Mouse (Mus musculus): ENCODE measurements around the gene Flnb. TPM values are rescaled to one million over a fixed set of nuclear protein-coding genes. Genes with fewer than 3 reads are reported as not detected.

Gene Flnb
- polyA plus RNA-seq, 1 experiment from 2014 or later = 7.2 TPM

- H3K4me1 ChIP-seq (replicated peaks; ENCODE audit: control insufficient read depth, insufficient read depth, low read length) = no peaks in the 10 kb centered on the region
- H3K27me3 ChIP-seq (replicated peaks; ENCODE audit: control insufficient read depth, insufficient read depth, low read length) = no peaks in the 10 kb centered on the region
- H3K4me3 ChIP-seq (ENCODE audit: low read depth, low read length) = no peak overlapping the region
- ATAC-seq = no peak
- H3K4me2 ChIP-seq (replicated peaks; ENCODE audit: low read depth) = no peak overlapping the region
- no peaks in the 10 kb centered on the region for H3K9me3 ChIP-seq (ENCODE audit: control insufficient read depth)
- WGBS = 85% methylated on average over 2 of the region's 2 CpGs
- H3K9ac ChIP-seq (ENCODE audit: low read depth, low read length) = no peak overlapping the region
- H3K36me3 ChIP-seq (ENCODE audit: control insufficient read depth, insufficient read depth) = peaks cover 39% of the 10 kb centered on the region
- TF ChIP-seq CTCF (IDR thresholded peaks at IDR 0.05; ENCODE audit: low read depth) = no peak
- H3K27ac ChIP-seq (ENCODE audit: low read depth, low read length) = no peak overlapping the region
Observed at GRCm38 (mm10) chr14:7873552-7873951, 55.8 kb downstream of the Flnb start.

- Histone ChIP-seq H3K9ac (ENCODE audit: low read depth, low read length) (no peak overlapping the region), H3K4me2 (replicated peaks; ENCODE audit: low read depth) (no peak overlapping the region), H3K27ac (ENCODE audit: low read depth, low read length) (no peak overlapping the region), H3K4me3 (ENCODE audit: low read depth, low read length) (no peak overlapping the region), H3K4me1 (replicated peaks; ENCODE audit: control insufficient read depth, insufficient read depth, low read length) (no peaks in the 10 kb centered on the region), H3K27me3 (replicated peaks; ENCODE audit: control insufficient read depth, insufficient read depth, low read length) (no peaks in the 10 kb centered on the region), H3K9me3 (ENCODE audit: control insufficient read depth) (no peaks in the 10 kb centered on the region), H3K36me3 (ENCODE audit: control insufficient read depth, insufficient read depth) (peaks cover 30% of the 10 kb centered on the region)
- ATAC-seq = no peak
- no peak for TF ChIP-seq CTCF (IDR thresholded peaks at IDR 0.05; ENCODE audit: low read depth)
- 78% methylated on average over 4 of the region's 4 CpGs for WGBS
Observed at GRCm38 (mm10) chr14:7874495-7874894, 56.7 kb downstream of the Flnb start.

- Histone ChIP-seq H3K36me3 (ENCODE audit: control insufficient read depth, insufficient read depth) (peaks cover 44% of the 10 kb centered on the region), H3K4me3 (ENCODE audit: low read depth, low read length) (no peak overlapping the region), H3K4me1 (replicated peaks; ENCODE audit: control insufficient read depth, insufficient read depth, low read length) (no peaks in the 10 kb centered on the region), H3K4me2 (replicated peaks; ENCODE audit: low read depth) (no peak overlapping the region), H3K27ac (ENCODE audit: low read depth, low read length) (no peak overlapping the region), H3K9ac (ENCODE audit: low read depth, low read length) (no peak overlapping the region), H3K27me3 (replicated peaks; ENCODE audit: control insufficient read depth, insufficient read depth, low read length) (no peaks in the 10 kb centered on the region), H3K9me3 (ENCODE audit: control insufficient read depth) (no peaks in the 10 kb centered on the region)
- ATAC-seq = no peak
- no peak for TF ChIP-seq CTCF (IDR thresholded peaks at IDR 0.05; ENCODE audit: low read depth)
- WGBS = 68% methylated on average over 2 of the region's 2 CpGs
Observed at GRCm38 (mm10) chr14:7877957-7878356, 60.2 kb downstream of the Flnb start.

GRCm38 (mm10) chr14:7880389-7880788 is 62.6 kb downstream of the Flnb start:
- peaks cover 55% of the 10 kb centered on the region for H3K36me3 ChIP-seq (ENCODE audit: control insufficient read depth, insufficient read depth)
- H3K9ac ChIP-seq (ENCODE audit: low read depth, low read length) = no peak overlapping the region
- no peaks in the 10 kb centered on the region for H3K27me3 ChIP-seq (replicated peaks; ENCODE audit: control insufficient read depth, insufficient read depth, low read length)
- H3K4me2 ChIP-seq (replicated peaks; ENCODE audit: low read depth) = no peak overlapping the region
- no peak overlapping the region for H3K27ac ChIP-seq (ENCODE audit: low read depth, low read length)
- no peak for TF ChIP-seq CTCF (IDR thresholded peaks at IDR 0.05; ENCODE audit: low read depth)
- no peak for ATAC-seq
- H3K9me3 ChIP-seq (ENCODE audit: control insufficient read depth) = no peaks in the 10 kb centered on the region
- WGBS = 84% methylated on average over 6 of the region's 6 CpGs
- H3K4me3 ChIP-seq (ENCODE audit: low read depth, low read length) = no peak overlapping the region
- no peaks in the 10 kb centered on the region for H3K4me1 ChIP-seq (replicated peaks; ENCODE audit: control insufficient read depth, insufficient read depth, low read length)

- no peaks in the 10 kb centered on the region for H3K9me3 ChIP-seq (ENCODE audit: control insufficient read depth)
- no peak for TF ChIP-seq CTCF (IDR thresholded peaks at IDR 0.05; ENCODE audit: low read depth)
- H3K4me2 ChIP-seq (replicated peaks; ENCODE audit: low read depth) = no peak overlapping the region
- ATAC-seq = no peak
- H3K9ac ChIP-seq (ENCODE audit: low read depth, low read length) = no peak overlapping the region
- H3K4me3 ChIP-seq (ENCODE audit: low read depth, low read length) = no peak overlapping the region
- H3K27me3 ChIP-seq (replicated peaks; ENCODE audit: control insufficient read depth, insufficient read depth, low read length) = no peaks in the 10 kb centered on the region
- 93% methylated on average over 11 of the region's 11 CpGs for WGBS
- no peak overlapping the region for H3K27ac ChIP-seq (ENCODE audit: low read depth, low read length)
- no peaks in the 10 kb centered on the region for H3K4me1 ChIP-seq (replicated peaks; ENCODE audit: control insufficient read depth, insufficient read depth, low read length)
- peaks cover 55% of the 10 kb centered on the region for H3K36me3 ChIP-seq (ENCODE audit: control insufficient read depth, insufficient read depth)
Observed at GRCm38 (mm10) chr14:7881533-7881932, 63.8 kb downstream of the Flnb start.

GRCm38 (mm10) chr14:7882050-7882449 is 64.3 kb downstream of the Flnb start:
- no peak overlapping the region for H3K4me2 ChIP-seq (replicated peaks; ENCODE audit: low read depth)
- no peaks in the 10 kb centered on the region for H3K27me3 ChIP-seq (replicated peaks; ENCODE audit: control insufficient read depth, insufficient read depth, low read length)
- no peak overlapping the region for H3K27ac ChIP-seq (ENCODE audit: low read depth, low read length)
- 87% methylated on average over 8 of the region's 8 CpGs for WGBS
- no peak overlapping the region for H3K4me3 ChIP-seq (ENCODE audit: low read depth, low read length)
- H3K36me3 ChIP-seq (ENCODE audit: control insufficient read depth, insufficient read depth) = peaks cover 58% of the 10 kb centered on the region
- no peaks in the 10 kb centered on the region for H3K9me3 ChIP-seq (ENCODE audit: control insufficient read depth)
- H3K4me1 ChIP-seq (replicated peaks; ENCODE audit: control insufficient read depth, insufficient read depth, low read length) = no peaks in the 10 kb centered on the region
- TF ChIP-seq CTCF (IDR thresholded peaks at IDR 0.05; ENCODE audit: low read depth) = no peak
- no peak for ATAC-seq
- no peak overlapping the region for H3K9ac ChIP-seq (ENCODE audit: low read depth, low read length)

GRCm38 (mm10) chr14:7884158-7884557 is 66.4 kb downstream of the Flnb start:
- H3K9me3 ChIP-seq (ENCODE audit: control insufficient read depth) = no peaks in the 10 kb centered on the region
- no peak overlapping the region for H3K4me3 ChIP-seq (ENCODE audit: low read depth, low read length)
- peaks cover 79% of the 10 kb centered on the region for H3K36me3 ChIP-seq (ENCODE audit: control insufficient read depth, insufficient read depth)
- no peak overlapping the region for H3K4me2 ChIP-seq (replicated peaks; ENCODE audit: low read depth)
- 88% methylated on average over 1 of the region's 1 CpGs for WGBS
- no peak for TF ChIP-seq CTCF (IDR thresholded peaks at IDR 0.05; ENCODE audit: low read depth)
- H3K4me1 ChIP-seq (replicated peaks; ENCODE audit: control insufficient read depth, insufficient read depth, low read length) = no peaks in the 10 kb centered on the region
- no peaks in the 10 kb centered on the region for H3K27me3 ChIP-seq (replicated peaks; ENCODE audit: control insufficient read depth, insufficient read depth, low read length)
- no peak overlapping the region for H3K27ac ChIP-seq (ENCODE audit: low read depth, low read length)
- no peak for ATAC-seq
- no peak overlapping the region for H3K9ac ChIP-seq (ENCODE audit: low read depth, low read length)

Data from intestine, postnatal 0 days (tissue).